Mouse (Mus musculus): Measurements from ENCODE around the gene Dlgap4. TPM values are rescaled to one million over a fixed set of nuclear protein-coding genes. Genes with fewer than 3 reads are reported as not detected.

Gene Dlgap4
- total and polyA plus RNA-seq, 3 experiments, result 10.4 to 39.6 TPM; not detected in 1

DNA sequence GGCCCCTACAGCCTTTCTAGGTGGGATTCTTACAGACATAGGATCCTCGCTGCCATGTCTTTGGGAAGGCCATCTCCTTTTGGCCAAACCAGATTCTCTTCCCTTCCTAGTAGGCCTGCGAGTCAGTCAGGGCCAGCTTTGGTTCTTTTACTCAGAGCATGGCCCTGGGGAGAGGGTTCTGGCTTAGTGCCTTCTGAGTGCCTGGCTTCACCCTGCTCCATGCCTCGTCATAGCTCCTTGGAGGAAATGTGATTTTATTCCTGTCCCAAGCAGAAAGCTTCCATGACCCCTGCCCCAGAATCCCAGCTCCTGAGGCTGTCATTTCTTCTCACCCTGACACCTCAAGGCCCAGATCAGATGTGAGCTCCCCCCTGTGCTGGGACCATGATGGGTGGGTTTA is 133.8 kb downstream of the Dlgap4 start:
- no peak for DNase-seq (ENCODE audit: low read depth, low spot score)
- Histone ChIP-seq H3K27me3 (ENCODE audit: control insufficient read depth in 1 of 2, insufficient read depth in 2 of 2, low read length in 2 of 2) (no peaks in the 10 kb centered on the region), H3K9ac (ENCODE audit: control insufficient read depth, low read depth, low read length, poor library complexity, severe bottlenecking) (no peak overlapping the region), H3K79me2 (ENCODE audit: control insufficient read depth, insufficient read depth, low read length, poor library complexity) (no peaks in the 10 kb centered on the region), H3K4me3 (ENCODE audit: control insufficient read depth in 1 of 2, insufficient read depth in 1 of 2, low read depth in 2 of 2, low read length in 2 of 2) (no peak overlapping the region), H3K27ac (ENCODE audit: control insufficient read depth, low read depth, low read length) (no peak overlapping the region), H3K4me1 (ENCODE audit: control insufficient read depth in 1 of 2, insufficient read depth in 2 of 2, low read length in 2 of 2) (peaks cover 8 to 18% of the 10 kb centered on the region in 2 experiments), H3K9me3 (replicated peaks; ENCODE audit: insufficient read depth, low read length) (no peaks in the 10 kb centered on the region), H3K36me3 (ENCODE audit: control insufficient read depth in 1 of 2, insufficient read depth in 2 of 2, low read length in 2 of 2) (peaks cover 0 to 9% of the 10 kb centered on the region in 2 experiments; a peak in 2 of 4 replicates)
- TF ChIP-seq GATA1 (IDR thresholded peaks at IDR 0.05; ENCODE audit: low read depth, low read length) (no peak), POLR2AphosphoS2 (IDR thresholded peaks at IDR 0.05; ENCODE audit: low read length) (no peak), SMC3 (IDR thresholded peaks at IDR 0.05; ENCODE audit: low read depth, low read length) (no peak), MYC (IDR thresholded peaks at IDR 0.05; ENCODE audit: low read depth, low read length) (no peak), NELFE (IDR thresholded peaks at IDR 0.05; ENCODE audit: low read depth, low read length) (no peak), CHD2 (IDR thresholded peaks at IDR 0.05; ENCODE audit: low read length) (no peak), MEF2A (IDR thresholded peaks at IDR 0.05; ENCODE audit: extremely low read depth, insufficient replicate concordance, low read depth, low read length, poor library complexity, severe bottlenecking) (no peak), TCF12 (IDR thresholded peaks at IDR 0.05; ENCODE audit: low read depth, low read length) (no peak), POLR2A (IDR thresholded peaks at IDR 0.05; ENCODE audit: control insufficient read depth in 1 of 2, insufficient read depth in 1 of 2, low read depth in 1 of 2, low read length in 2 of 2, poor library complexity in 1 of 2) (no peak)

DNA sequence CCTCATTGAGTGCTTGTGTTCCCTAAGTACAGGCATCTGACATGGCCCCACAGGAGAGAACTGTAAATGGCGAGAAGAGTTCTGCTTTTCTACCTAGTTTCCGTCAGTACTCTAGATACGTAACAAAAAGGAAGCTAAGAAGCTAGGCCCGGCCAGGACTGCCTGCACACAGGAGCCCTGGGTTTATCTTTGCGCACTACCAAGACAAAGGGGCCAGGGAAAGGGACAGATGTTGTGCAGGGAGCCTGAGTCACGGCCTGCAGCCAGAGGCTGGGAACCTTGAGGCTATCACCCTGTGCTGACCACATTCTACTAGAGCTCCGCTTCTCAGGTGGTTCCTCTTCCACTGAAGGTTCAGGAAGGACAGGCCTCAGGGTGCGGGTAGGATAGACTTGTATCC is 136.2 kb downstream of the Dlgap4 start:
- no peaks in the 10 kb centered on the region for H3K79me2 ChIP-seq (ENCODE audit: control insufficient read depth, insufficient read depth, low read length, poor library complexity)
- peak overlapping the region; percentile 84 for H3K27ac ChIP-seq (ENCODE audit: control insufficient read depth, low read depth, low read length)
- no peaks in the 10 kb centered on the region for H3K9me3 ChIP-seq (replicated peaks; ENCODE audit: insufficient read depth, low read length)
- peak overlapping the region in 1 of 2 experiments; percentile 0; a peak in 2 of 4 replicates for H3K4me3 ChIP-seq (ENCODE audit: control insufficient read depth in 1 of 2, insufficient read depth in 1 of 2, low read depth in 2 of 2, low read length in 2 of 2)
- peaks cover 0 to 13% of the 10 kb centered on the region in 2 experiments; a peak in 3 of 4 replicates for H3K36me3 ChIP-seq (ENCODE audit: control insufficient read depth in 1 of 2, insufficient read depth in 2 of 2, low read length in 2 of 2)
- peak overlapping the region; percentile 34 for H3K9ac ChIP-seq (ENCODE audit: control insufficient read depth, low read depth, low read length, poor library complexity, severe bottlenecking)
- peak; percentile 54 for TF ChIP-seq GATA1 (IDR thresholded peaks at IDR 0.05; ENCODE audit: low read depth, low read length)
- peak; percentile 46 for TF ChIP-seq TAL1 (IDR thresholded peaks at IDR 0.05; ENCODE audit: low read length)
- no peak for TF ChIP-seq CHD1 (IDR thresholded peaks at IDR 0.05; ENCODE audit: low read depth, low read length)
- TF ChIP-seq MAZ (IDR thresholded peaks at IDR 0.05; ENCODE audit: low read depth, low read length), result no peak
- no peak for TF ChIP-seq ZC3H11A (IDR thresholded peaks at IDR 0.05; ENCODE audit: low read depth, low read length)
- 0 out of 2 replicates have a peak, but pooled peaks have one; percentile 58 for TF ChIP-seq MYC (IDR thresholded peaks at IDR 0.05; ENCODE audit: low read depth, low read length)
- peak; percentile 57; the same call in 1 of the 2 replicates for TF ChIP-seq HCFC1 (IDR thresholded peaks at IDR 0.05; ENCODE audit: low read depth, low read length)
- TF ChIP-seq NRF1 (IDR thresholded peaks at IDR 0.05; ENCODE audit: insufficient read depth, low read depth, low read length, poor library complexity, severe bottlenecking), result peak; percentile 34; the same call in 1 of the 2 replicates
- peak; percentile 98 for TF ChIP-seq TBP (IDR thresholded peaks at IDR 0.05; ENCODE audit: low read depth, low read length)
- peak; percentile 50 to 57; a peak in 3 of 4 replicates for TF ChIP-seq EP300 (IDR thresholded peaks at IDR 0.05; ENCODE audit: low read depth in 1 of 2, low read length in 2 of 2)
- peak; percentile 63; the same call in 1 of the 2 replicates for TF ChIP-seq ETS1 (IDR thresholded peaks at IDR 0.05; ENCODE audit: low read depth, low read length)
- TF ChIP-seq UBTF (IDR thresholded peaks at IDR 0.05; ENCODE audit: borderline replicate concordance, insufficient read depth, low read depth, low read length), result peak; percentile 99
- no peak for TF ChIP-seq KAT2A (conservative IDR thresholded peaks at IDR 0.05; ENCODE audit: low read depth, low read length)
- TF ChIP-seq RCOR1 (IDR thresholded peaks at IDR 0.05; ENCODE audit: low read depth, low read length), result 0 out of 2 replicates have a peak, but pooled peaks have one; percentile 14
- TF ChIP-seq RAD21 (IDR thresholded peaks at IDR 0.05; ENCODE audit: low read depth, low read length), result no peak
- TF ChIP-seq POLR2A (IDR thresholded peaks at IDR 0.05; ENCODE audit: control insufficient read depth in 1 of 2, insufficient read depth in 1 of 2, low read depth in 1 of 2, low read length in 2 of 2, poor library complexity in 1 of 2), result 0 out of 4 replicates have a peak, but pooled peaks of 1 of the 2 experiments have one; percentile 30
- TF ChIP-seq TCF12 (IDR thresholded peaks at IDR 0.05; ENCODE audit: low read depth, low read length), result peak; percentile 50; the same call in 1 of the 2 replicates
- no peak for TF ChIP-seq ZMIZ1 (IDR thresholded peaks at IDR 0.05; ENCODE audit: low read depth, low read length)
- peak; percentile 37; the same call in 1 of the 2 replicates for TF ChIP-seq ELF1 (IDR thresholded peaks at IDR 0.05; ENCODE audit: low read depth, low read length)
- peaks cover 13 to 19% of the 10 kb centered on the region in 2 experiments for H3K4me1 ChIP-seq (ENCODE audit: control insufficient read depth in 1 of 2, insufficient read depth in 2 of 2, low read length in 2 of 2)
- peak; percentile 93 for DNase-seq (ENCODE audit: low read depth, low spot score)
- H3K27me3 ChIP-seq (ENCODE audit: control insufficient read depth in 1 of 2, insufficient read depth in 2 of 2, low read length in 2 of 2), result no peaks in the 10 kb centered on the region
